Mouse (Mus musculus): Measurements from ENCODE around the gene Pmp22.

- TF ChIP-seq CTCF (IDR thresholded peaks at IDR 0.05; ENCODE audit: insufficient read depth, low read depth, low read length) (no peak), POLR2A (IDR thresholded peaks at IDR 0.05; ENCODE audit: insufficient read depth, low read depth, low read length) (no peak)
Observed at GRCm38 (mm10) chr11:63136205-63136604, 7.4 kb downstream of the Pmp22 start.

Data from olfactory bulb, adult 2 months (tissue).